Comparison of ENCODE assay signal across 19 mouse cellular contexts in genomic region chr2:139712046-139712445, GRCm38 (mm10). TPM values are rescaled to one million over a fixed set of nuclear protein-coding genes. Genes with fewer than 3 reads are reported as not detected.
"Had no signal": no experiment of that assay in that cellular context is flagged by ENCODE, and none has a peak within 500 bp of the region (broad histone marks: within the 10 kb centered on the region; RNA-seq: fewer than 3 reads in every experiment).

No protein-coding gene starts in this region.

- H3K4me1 ChIP-seq: liver, embryonic 13.5 days had no signal

- H3K27me3 ChIP-seq: liver, embryonic 13.5 days had no signal

- H3K27ac ChIP-seq: kidney, postnatal 0 days; layer of hippocampus, adult 2 months; liver, embryonic 13.5 days had no signal

- H3K4me2 ChIP-seq: liver, embryonic 13.5 days had no signal

- H3K4me3 ChIP-seq: layer of hippocampus, adult 2 months; liver, embryonic 13.5 days; myocyte had no signal

- H3K9me3 ChIP-seq: liver, embryonic 13.5 days had no signal

- DNase-seq: kidney, adult 2 months; kidney, postnatal 25 days; layer of hippocampus, adult 9-11 months; liver, embryonic 13.5 days; lung, adult 2 months; lung, postnatal 14 days; lung, postnatal 4 days; thymus, adult 18-20 months; thymus, postnatal 14 days; thymus, postnatal 4 days had no signal

- H3K9ac ChIP-seq: liver, embryonic 13.5 days had no signal

- ATAC-seq: intestine, postnatal 0 days had no signal

- H3K36me3 ChIP-seq: liver, embryonic 13.5 days had no signal

RNA-seq across cellular contexts. Expression of gene Ism1, which starts 34.1 kb away (rescaled TPM):
- total RNA-seq: liver, adult 2 months; megakaryocyte progenitor cell, adult 5-6 weeks; megakaryocyte-erythroid progenitor cell, adult 5-6 weeks; monocyte, adult 5-6 weeks had no signal
- polyA plus RNA-seq: liver, embryonic 13.5 days; liver, embryonic 16.5 days; myocyte had no signal
